In the genomic region with DNA sequence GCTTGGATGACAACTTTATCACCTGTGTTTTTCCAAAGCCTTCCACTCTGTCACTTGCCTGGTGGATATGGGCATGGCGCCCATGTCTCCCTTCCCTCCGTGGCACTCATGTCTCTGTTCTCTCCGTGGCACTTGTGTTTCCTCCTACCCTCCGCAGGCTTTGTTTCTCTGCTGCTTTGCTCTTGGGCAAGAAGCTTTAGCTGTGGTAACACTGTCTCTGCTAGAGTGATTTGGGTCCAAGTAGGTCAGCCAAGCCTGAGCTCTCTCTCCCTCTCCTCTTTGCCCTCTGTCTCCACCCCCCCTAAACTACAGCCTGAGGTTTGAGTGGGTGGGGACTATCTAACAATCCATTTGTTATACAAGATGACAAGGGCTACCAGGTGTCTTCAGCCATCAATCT, we compare ENCODE assay signal across 16 mouse cellular contexts.
DNase-seq lines count a peak whose midpoint lies in the region; ATAC-seq lines count a peak whose summit lies in the region.
"Had no signal": no experiment of that assay in that cellular context is flagged by ENCODE, and none has a peak within 500 bp of the region (broad histone marks: within the 10 kb centered on the region; RNA-seq: fewer than 3 reads in every experiment).

No protein-coding gene starts in this region.

- H3K9ac ChIP-seq in neural tube, embryonic 15.5 days (replicated peaks): no peak overlapping the region
- H3K9ac ChIP-seq: heart, embryonic 13.5 days; liver, embryonic 12.5 days; lung, embryonic 14.5 days; midbrain, embryonic 13.5 days had no signal

- H3K4me3 ChIP-seq in neural tube, embryonic 15.5 days (replicated peaks): no peak overlapping the region
- H3K4me3 ChIP-seq: embryonic facial prominence, embryonic 10.5 days; heart, embryonic 13.5 days; liver, embryonic 12.5 days; midbrain, embryonic 13.5 days had no signal

- DNase-seq in cerebellum, adult 11-12 months: no peak
- DNase-seq in neural tube, embryonic 10.5 days (ENCODE audit: extremely low spot score, low spot score): no peak
- peak; percentile 50 to 65 for DNase-seq in cerebellum, postnatal 14 days
- peak; percentile 34 for DNase-seq in naive thymus-derived CD4-positive, alpha-beta T cell, adult 2 months (ENCODE audit: low read depth)
- no peak for DNase-seq in embryo, embryonic 9.5 days (ENCODE audit: extremely low spot score)
- DNase-seq in kidney, postnatal 25 days: no peak
- DNase-seq: heart, postnatal 4 days; kidney, adult 2 months; lung, embryonic 14.5 days had no signal

- H3K27ac ChIP-seq in neural tube, embryonic 15.5 days (replicated peaks): 0 out of 2 replicates have a peak overlapping the region, but pooled peaks have one; percentile 7
- H3K27ac ChIP-seq: embryonic facial prominence, embryonic 10.5 days; liver, embryonic 12.5 days; macrophage had no signal

- peaks cover 28% of the 10 kb centered on the region for H3K4me1 ChIP-seq in neural tube, embryonic 15.5 days

- H3K27me3 ChIP-seq in neural tube, embryonic 15.5 days (replicated peaks): no peaks in the 10 kb centered on the region
- H3K27me3 ChIP-seq: heart, embryonic 13.5 days; liver, embryonic 12.5 days; midbrain, embryonic 13.5 days had no signal

- WGBS in neural tube, embryonic 15.5 days: 69% methylated on average over 4 of the region's 4 CpGs

- H3K36me3 ChIP-seq in neural tube, embryonic 15.5 days: no peaks in the 10 kb centered on the region
- H3K36me3 ChIP-seq: embryonic facial prominence, embryonic 10.5 days; heart, embryonic 13.5 days; liver, embryonic 12.5 days; midbrain, embryonic 13.5 days had no signal

- ATAC-seq in cerebellum, adult (ENCODE audit: insufficient number of reproducible peaks, low FRiP score, low TSS enrichment): 0 out of 2 replicates have a peak, but pooled peaks have one; percentile 37
- ATAC-seq in neural tube, embryonic 15.5 days (ENCODE audit: low FRiP score): no peak
- ATAC-seq: liver, embryonic 12.5 days had no signal

- H3K4me2 ChIP-seq in neural tube, embryonic 15.5 days: no peak overlapping the region
- H3K4me2 ChIP-seq: heart, embryonic 13.5 days; liver, embryonic 12.5 days; lung, embryonic 14.5 days had no signal

- no peaks in the 10 kb centered on the region for H3K9me3 ChIP-seq in neural tube, embryonic 15.5 days (replicated peaks)
- H3K9me3 ChIP-seq: embryonic facial prominence, embryonic 10.5 days; heart, embryonic 13.5 days; liver, embryonic 12.5 days; midbrain, embryonic 13.5 days had no signal

Comparison
In these comparisons a context has a peak if more than half of its experiments do, and no peak if none do; other contexts are left out.
1. DNase-seq: peak in cerebellum, postnatal 14 days (2 of 2) and naive thymus-derived CD4-positive, alpha-beta T cell, adult 2 months (single experiment); none in cerebellum, adult 11-12 months (single experiment), neural tube, embryonic 10.5 days (single experiment), embryo, embryonic 9.5 days (single experiment) and kidney, postnatal 25 days (0 of 2).